Mouse (Mus musculus): ENCODE measurements around the gene Ctsl. TPM values are rescaled to one million over a fixed set of nuclear protein-coding genes. Genes with fewer than 3 reads are reported as not detected.

Ctsl gene
- total and polyA plus RNA-seq, 2 experiments from 2014 or later = 174 to 214 TPM

GRCm38 (mm10) chr13:64400801-64401361, 30.2 kb upstream of the Ctsl start:
- H3K9ac ChIP-seq (replicated peaks; ENCODE audit: low read length, poor library complexity, severe bottlenecking) = no peak overlapping the region
- no peak overlapping the region for H3K4me3 ChIP-seq (ENCODE audit: low read depth, low read length)
- WGBS = 66% methylated on average over 7 of the region's 7 CpGs

GRCm38 (mm10) chr13:64399906-64400305, 29.2 kb upstream of the Ctsl start:
- DNase-seq (ENCODE audit: low spot score) (no peak), ATAC-seq (ENCODE audit: low FRiP score) (no peak)
- 82% methylated on average over 3 of the region's 3 CpGs for WGBS

More at GRCm38 (mm10) chr13:64400801-64401361, 30.2 kb upstream of the Ctsl start:
- no peak overlapping the region; the same call in 1 of the 2 replicates for H3K27ac ChIP-seq (ENCODE audit: low read depth, low read length)
- no peak overlapping the region for H3K4me2 ChIP-seq (ENCODE audit: low read depth, low read length, poor library complexity, severe bottlenecking)
- ATAC-seq (ENCODE audit: low FRiP score) (no peak), DNase-seq (ENCODE audit: low spot score) (peak; percentile 14)
- H3K4me1 ChIP-seq (ENCODE audit: insufficient read depth, low read length) = no peaks in the 10 kb centered on the region
- H3K27me3 ChIP-seq (ENCODE audit: insufficient read depth, low read length) = no peaks in the 10 kb centered on the region
- no peak for TF ChIP-seq CTCF (IDR thresholded peaks at IDR 0.05)
- H3K36me3 ChIP-seq (ENCODE audit: insufficient read depth, low read length) = no peaks in the 10 kb centered on the region
- no peaks in the 10 kb centered on the region for H3K9me3 ChIP-seq (ENCODE audit: low read length)

GRCm38 (mm10) chr13:64398065-64398464, 27.4 kb upstream of the Ctsl start:
- Histone ChIP-seq H3K27me3 (ENCODE audit: insufficient read depth, low read length) (no peaks in the 10 kb centered on the region), H3K36me3 (ENCODE audit: insufficient read depth, low read length) (no peaks in the 10 kb centered on the region), H3K4me1 (ENCODE audit: insufficient read depth, low read length) (no peaks in the 10 kb centered on the region), H3K9ac (replicated peaks; ENCODE audit: low read length, poor library complexity, severe bottlenecking) (no peak overlapping the region), H3K4me3 (ENCODE audit: low read depth, low read length) (no peak overlapping the region), H3K4me2 (ENCODE audit: low read depth, low read length, poor library complexity, severe bottlenecking) (no peak overlapping the region), H3K9me3 (ENCODE audit: low read length) (no peaks in the 10 kb centered on the region), H3K27ac (ENCODE audit: low read depth, low read length) (no peak overlapping the region)
- TF ChIP-seq CTCF (IDR thresholded peaks at IDR 0.05) = no peak
- 97% methylated on average over 1 of the region's 1 CpGs for WGBS
- no peak for DNase-seq (ENCODE audit: low spot score)
- ATAC-seq (ENCODE audit: low FRiP score) = no peak

More at GRCm38 (mm10) chr13:64399906-64400305, 29.2 kb upstream of the Ctsl start:
- Histone ChIP-seq H3K27ac (ENCODE audit: low read depth, low read length) (no peak overlapping the region), H3K27me3 (ENCODE audit: insufficient read depth, low read length) (no peaks in the 10 kb centered on the region), H3K9me3 (ENCODE audit: low read length) (no peaks in the 10 kb centered on the region), H3K4me2 (ENCODE audit: low read depth, low read length, poor library complexity, severe bottlenecking) (no peak overlapping the region), H3K4me1 (ENCODE audit: insufficient read depth, low read length) (no peaks in the 10 kb centered on the region), H3K36me3 (ENCODE audit: insufficient read depth, low read length) (no peaks in the 10 kb centered on the region), H3K4me3 (ENCODE audit: low read depth, low read length) (no peak overlapping the region), H3K9ac (replicated peaks; ENCODE audit: low read length, poor library complexity, severe bottlenecking) (no peak overlapping the region)
- TF ChIP-seq CTCF (IDR thresholded peaks at IDR 0.05) = no peak

- no peaks in the 10 kb centered on the region for H3K4me1 ChIP-seq (ENCODE audit: insufficient read depth, low read length)
- no peaks in the 10 kb centered on the region for H3K36me3 ChIP-seq (ENCODE audit: insufficient read depth, low read length)
- ATAC-seq (ENCODE audit: low FRiP score) (no peak), DNase-seq (ENCODE audit: low spot score) (no peak)
- no peak overlapping the region for H3K4me3 ChIP-seq (ENCODE audit: low read depth, low read length)
- 72% methylated on average over 8 of the region's 8 CpGs for WGBS
- no peak overlapping the region for H3K9ac ChIP-seq (replicated peaks; ENCODE audit: low read length, poor library complexity, severe bottlenecking)
- H3K9me3 ChIP-seq (ENCODE audit: low read length) = no peaks in the 10 kb centered on the region
- H3K4me2 ChIP-seq (ENCODE audit: low read depth, low read length, poor library complexity, severe bottlenecking) = no peak overlapping the region
- H3K27me3 ChIP-seq (ENCODE audit: insufficient read depth, low read length) = no peaks in the 10 kb centered on the region
- no peak for TF ChIP-seq CTCF (IDR thresholded peaks at IDR 0.05)
- H3K27ac ChIP-seq (ENCODE audit: low read depth, low read length) = no peak overlapping the region
Measured at GRCm38 (mm10) chr13:64396979-64397378, 26.3 kb upstream of the Ctsl start.

- ATAC-seq (ENCODE audit: low FRiP score) = no peak
- H3K4me2 ChIP-seq (ENCODE audit: low read depth, low read length, poor library complexity, severe bottlenecking) = no peak overlapping the region
- no peak overlapping the region for H3K4me3 ChIP-seq (ENCODE audit: low read depth, low read length)
- no peak overlapping the region for H3K9ac ChIP-seq (replicated peaks; ENCODE audit: low read length, poor library complexity, severe bottlenecking)
- no peaks in the 10 kb centered on the region for H3K27me3 ChIP-seq (ENCODE audit: insufficient read depth, low read length)
- no peaks in the 10 kb centered on the region for H3K36me3 ChIP-seq (ENCODE audit: insufficient read depth, low read length)
- 81% methylated on average over 4 of the region's 4 CpGs for WGBS
- no peaks in the 10 kb centered on the region for H3K4me1 ChIP-seq (ENCODE audit: insufficient read depth, low read length)
- no peak for DNase-seq (ENCODE audit: low spot score)
- no peaks in the 10 kb centered on the region for H3K9me3 ChIP-seq (ENCODE audit: low read length)
- no peak overlapping the region for H3K27ac ChIP-seq (ENCODE audit: low read depth, low read length)
- TF ChIP-seq CTCF (IDR thresholded peaks at IDR 0.05) = no peak
Measured at GRCm38 (mm10) chr13:64388415-64388814, 17.7 kb upstream of the Ctsl start.

- H3K9ac ChIP-seq (replicated peaks; ENCODE audit: low read length, poor library complexity, severe bottlenecking) = no peak overlapping the region
- H3K36me3 ChIP-seq (ENCODE audit: insufficient read depth, low read length) = no peaks in the 10 kb centered on the region
- no peak for TF ChIP-seq CTCF (IDR thresholded peaks at IDR 0.05)
- ATAC-seq (ENCODE audit: low FRiP score) = no peak
- WGBS = 47% methylated on average over 2 of the region's 2 CpGs
- DNase-seq (ENCODE audit: low spot score) = no peak
- H3K4me1 ChIP-seq (ENCODE audit: insufficient read depth, low read length) = no peaks in the 10 kb centered on the region
- H3K4me2 ChIP-seq (ENCODE audit: low read depth, low read length, poor library complexity, severe bottlenecking) = no peak overlapping the region
- H3K9me3 ChIP-seq (ENCODE audit: low read length) = no peaks in the 10 kb centered on the region
- no peaks in the 10 kb centered on the region for H3K27me3 ChIP-seq (ENCODE audit: insufficient read depth, low read length)
- no peak overlapping the region for H3K4me3 ChIP-seq (ENCODE audit: low read depth, low read length)
- no peak overlapping the region for H3K27ac ChIP-seq (ENCODE audit: low read depth, low read length)
Measured at GRCm38 (mm10) chr13:64386048-64386447, 15.4 kb upstream of the Ctsl start.
